Mouse (Mus musculus): ENCODE data around the gene Phlpp2.

Gene Phlpp2

DNA sequence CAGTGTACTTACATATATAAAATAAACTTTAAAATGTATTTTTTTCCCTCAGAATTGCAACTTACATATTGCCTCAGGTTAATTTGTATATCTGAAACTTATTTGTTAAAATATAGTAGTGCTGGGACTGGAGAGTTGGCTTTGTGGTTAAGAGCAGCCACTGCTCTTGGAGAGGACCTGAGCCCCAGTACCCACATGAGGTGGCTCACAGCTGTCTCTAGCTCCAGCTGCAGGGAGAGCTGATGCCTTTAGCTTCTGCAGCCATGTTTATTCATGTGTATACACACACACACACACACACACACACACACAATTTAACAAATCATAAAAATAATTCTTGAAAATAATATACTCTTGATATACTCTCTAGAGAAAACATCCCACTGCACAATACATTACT, 34.0 kb downstream of the Phlpp2 start:
- DNase-seq (ENCODE audit: low read depth, low spot score), result no peak

DNA sequence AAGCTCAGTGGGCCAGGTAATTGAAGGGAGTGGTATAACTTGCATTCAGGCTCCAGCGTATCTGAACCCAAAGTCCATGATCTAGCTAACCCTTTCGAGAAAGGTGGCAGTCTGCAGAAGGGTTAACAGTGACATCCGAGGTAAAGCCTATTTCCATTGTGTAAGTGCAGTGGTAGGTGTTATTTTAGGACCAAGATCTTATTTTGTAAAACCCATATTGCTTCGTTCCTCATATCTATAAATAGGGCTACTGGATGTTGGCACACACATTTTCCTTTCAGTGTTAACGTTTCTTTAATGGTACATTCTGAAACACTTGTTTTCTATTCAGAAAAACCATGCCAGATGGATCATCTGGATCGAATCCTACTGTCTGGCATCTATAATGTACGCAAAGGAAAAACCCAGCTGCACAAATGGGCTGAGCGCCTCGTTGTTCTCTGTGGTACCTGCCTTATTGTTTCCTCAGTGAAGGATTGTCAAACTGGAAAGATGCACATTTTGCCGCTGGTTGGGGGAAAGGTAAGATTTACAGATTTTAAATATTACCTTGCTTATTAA, 35.6 kb downstream of the Phlpp2 start:
- DNase-seq (ENCODE audit: low read depth, low spot score), result peak; percentile 86

DNA sequence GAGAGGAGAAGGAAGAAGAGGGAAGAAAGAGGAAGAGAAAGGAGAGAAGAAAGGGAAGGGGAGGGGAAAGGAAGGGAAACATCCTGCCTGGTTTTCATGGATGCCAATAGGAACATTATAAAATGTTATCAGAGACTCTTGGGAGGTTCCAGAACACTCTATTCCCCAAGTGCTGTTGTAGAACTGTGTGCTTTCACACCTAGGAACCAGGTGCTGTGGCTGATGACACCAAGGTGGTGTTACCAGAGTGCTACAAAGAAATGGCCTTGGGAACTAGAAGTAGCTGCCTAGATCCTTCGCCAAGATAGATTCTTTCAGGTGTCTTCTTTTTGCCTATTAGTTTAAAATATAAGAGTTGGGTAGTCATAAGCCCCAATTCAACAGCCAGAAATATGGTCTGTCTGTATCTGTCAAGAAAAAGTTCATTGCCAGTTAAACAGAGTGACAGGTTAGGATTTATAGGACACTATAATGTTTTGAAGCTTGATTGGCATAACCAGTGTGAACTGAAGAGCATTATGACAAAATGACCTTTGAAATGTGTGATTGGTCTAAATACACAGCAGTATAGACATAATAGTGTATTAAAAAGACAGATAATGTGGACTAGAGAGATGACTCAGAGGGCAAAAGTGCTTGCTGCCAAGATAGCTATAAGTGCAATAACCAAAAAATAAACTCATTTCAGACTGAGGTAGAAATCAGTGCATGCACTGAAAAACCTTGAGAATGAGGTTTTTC, 36.8 kb downstream of the Phlpp2 start:
- DNase-seq (ENCODE audit: low read depth, low spot score), result no peak

DNA sequence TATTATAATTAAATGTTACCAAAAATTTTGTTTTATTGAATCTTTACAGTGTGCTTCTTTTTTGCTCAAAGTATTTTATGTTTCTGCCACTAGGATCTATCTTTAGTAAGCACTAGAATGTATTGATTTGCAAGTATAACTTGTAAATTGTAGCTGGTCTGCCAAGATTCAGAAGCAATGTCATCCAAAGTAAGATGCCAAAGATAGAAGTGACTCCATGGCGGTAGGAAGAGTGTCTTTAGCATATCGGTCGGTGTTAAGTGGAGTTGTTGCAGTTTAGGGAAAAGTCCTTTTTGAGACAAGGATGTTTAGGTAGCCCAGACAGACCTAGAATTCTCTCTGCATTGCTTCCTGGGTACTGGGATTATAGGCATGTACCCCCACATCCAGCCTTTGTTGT, 38.6 kb downstream of the Phlpp2 start:
- DNase-seq (ENCODE audit: low read depth, low spot score), result peak; percentile 54

DNA sequence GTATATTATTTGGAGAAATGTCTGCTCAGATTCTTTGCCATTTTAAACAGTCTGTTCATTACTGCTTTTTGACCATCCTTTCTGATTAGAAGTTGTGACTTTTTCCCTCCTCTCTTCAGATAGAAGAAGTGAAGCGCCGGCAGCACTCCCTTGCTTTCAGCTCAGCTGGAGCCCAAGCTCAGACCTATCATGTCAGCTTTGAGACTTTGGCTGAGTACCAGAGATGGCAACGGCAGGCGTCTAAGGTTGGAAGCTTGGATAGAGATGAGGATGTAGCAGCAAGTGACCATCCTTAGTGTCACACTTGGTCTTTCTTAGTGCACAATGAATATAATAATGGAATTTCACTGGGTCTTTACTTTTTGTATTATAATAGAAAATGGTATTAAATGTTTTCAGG, 39.0 kb downstream of the Phlpp2 start:
- DNase-seq (ENCODE audit: low read depth, low spot score), result peak; percentile 27

DNA sequence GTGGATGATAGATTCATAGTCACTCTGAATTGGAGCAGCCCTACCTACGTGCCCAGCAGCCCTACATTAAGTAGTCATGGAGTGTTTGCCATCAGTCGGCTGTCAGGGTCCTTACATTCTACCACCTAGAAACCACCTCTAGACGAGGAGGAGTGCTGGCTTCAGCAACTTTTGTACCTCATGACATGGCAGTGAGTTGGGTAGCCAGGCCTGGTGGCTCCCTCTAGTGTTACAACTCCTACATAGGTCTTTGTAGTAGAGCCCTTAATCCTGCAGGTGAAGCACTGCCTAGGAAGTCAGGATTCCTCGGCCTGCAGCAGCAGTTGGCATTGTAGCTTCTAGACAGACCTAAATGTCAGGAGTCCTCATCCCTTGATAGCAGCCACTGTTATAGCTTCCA, 48.9 kb downstream of the Phlpp2 start:
- DNase-seq (ENCODE audit: low read depth, low spot score), result peak; percentile 78

DNA sequence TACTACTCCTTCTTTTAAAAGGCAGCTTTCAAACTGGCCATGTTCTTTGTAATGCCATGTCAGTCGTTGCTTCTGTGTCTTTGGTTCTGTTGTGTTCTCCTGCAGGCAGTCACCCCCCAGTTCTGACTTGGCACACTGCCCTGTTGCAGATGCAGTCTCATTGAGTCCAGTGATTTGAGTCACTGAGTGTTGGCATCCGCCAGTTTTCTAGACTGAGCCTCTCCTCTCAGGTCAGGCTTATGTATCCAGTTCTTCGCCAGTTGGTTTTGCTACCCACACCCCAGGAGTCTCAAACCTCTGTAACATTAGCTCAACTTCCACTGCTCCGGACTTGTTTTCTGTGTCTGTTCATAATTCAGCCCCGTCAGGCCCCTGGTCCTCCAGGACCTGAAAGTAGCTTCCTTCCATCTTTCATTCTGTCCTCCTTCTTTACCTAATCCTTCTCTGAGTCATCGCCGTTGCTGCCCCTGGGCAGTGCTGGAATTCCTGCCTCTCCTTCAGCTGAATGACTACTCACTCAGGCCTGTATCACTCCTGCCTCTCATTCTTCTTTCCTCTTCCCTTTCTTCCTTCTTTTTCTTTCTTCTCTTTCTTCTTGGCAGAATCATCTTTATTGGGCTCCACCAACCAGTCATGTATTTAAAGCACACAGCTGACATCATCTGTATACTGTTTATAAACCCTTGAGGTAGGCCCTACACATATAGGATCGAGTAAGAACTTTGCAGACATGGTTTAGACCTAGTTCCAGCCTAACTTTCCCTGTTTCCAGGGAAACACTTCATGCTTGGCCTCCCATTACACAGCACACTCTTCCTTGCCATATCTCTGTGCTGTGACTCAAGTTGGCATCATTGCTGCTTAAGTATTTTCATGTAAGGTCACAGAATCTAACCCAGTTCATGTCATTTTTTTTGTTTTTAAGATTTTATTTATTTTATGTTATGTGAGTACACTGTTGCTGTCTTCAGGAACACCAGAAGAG, 52.4 kb downstream of the Phlpp2 start:
- peak; percentile 78 for DNase-seq (ENCODE audit: low read depth, low spot score)

DNA sequence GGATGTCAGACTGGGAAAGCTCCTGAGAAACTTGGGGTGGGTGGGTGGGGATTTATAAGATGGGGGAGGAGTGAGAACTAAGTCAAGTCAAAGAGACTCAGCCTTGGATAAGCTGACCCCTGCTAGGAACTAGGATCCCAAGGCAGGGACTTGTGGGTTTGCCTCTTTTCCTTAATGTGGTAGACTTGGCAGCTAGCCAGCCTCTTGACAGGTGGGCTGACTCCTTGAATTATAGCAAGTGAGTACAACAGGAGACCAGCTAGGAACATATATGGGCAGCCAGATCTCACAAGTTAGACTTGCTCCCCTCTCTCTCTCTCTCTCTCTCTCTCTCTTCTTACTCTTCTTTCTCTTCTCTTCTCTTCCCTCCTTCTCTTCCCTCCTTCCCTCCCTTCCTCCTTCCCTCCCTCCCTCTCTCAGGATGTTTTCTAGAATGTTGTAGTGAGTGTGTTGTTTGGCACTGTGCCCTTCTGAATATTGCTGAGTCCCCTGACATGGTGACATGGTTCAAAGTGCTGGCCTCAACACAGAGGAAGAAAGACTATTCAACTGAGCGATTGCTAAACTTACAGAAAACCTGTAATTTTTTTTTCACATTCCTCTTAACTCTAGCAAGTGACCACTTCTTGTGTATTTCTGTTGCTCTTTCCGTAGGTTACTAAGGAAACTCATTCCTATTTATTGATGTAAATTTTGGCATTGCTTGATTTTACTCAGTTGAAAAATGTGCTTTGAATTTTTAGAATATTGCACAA, 73.4 kb downstream of the Phlpp2 start:
- DNase-seq (ENCODE audit: low read depth, low spot score), result no peak

DNA sequence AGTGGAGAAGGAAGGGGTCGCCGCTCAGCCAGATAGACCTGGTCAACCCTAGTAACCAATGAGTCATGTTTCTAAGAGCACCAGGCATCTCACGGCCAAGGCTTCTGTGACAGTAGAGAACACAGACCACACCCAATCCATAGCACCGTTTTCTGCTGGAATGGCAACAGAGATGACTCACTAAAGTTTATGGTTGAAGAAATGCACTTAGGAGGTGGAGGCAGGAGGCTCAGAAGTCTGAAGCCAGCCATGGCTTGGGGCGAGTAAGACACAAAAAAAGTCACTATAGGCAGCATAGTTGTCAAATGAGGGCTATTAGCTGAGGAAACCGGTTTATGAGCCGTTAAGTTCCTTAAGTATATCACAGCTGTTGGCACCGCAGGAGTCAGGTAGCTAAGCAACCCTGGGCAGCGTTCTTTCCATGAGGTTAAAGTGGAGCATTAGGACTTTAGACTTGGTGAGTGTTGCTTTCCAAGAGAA, 76.9 kb downstream of the Phlpp2 start:
- peak; percentile 33 for DNase-seq (ENCODE audit: low read depth, low spot score)

DNA sequence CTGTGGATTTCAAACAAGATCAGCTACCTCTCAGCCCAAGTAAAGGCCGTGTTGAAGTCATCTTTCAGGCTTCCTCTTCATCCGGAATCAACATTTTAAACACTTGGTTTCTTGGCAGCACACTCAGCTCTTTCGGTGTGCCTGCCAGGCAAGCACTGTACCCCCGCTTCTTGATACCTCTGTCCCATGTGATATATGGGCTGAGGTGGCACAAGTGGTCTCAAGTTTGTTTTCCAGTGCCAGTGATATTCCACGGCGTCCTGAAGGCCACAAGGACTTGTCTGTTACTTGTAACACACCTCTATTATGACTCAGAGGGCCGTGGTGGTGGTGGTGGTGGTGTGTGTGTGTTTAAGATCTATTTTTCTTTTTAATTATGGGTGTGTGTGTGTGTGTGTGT, 77.4 kb downstream of the Phlpp2 start:
- DNase-seq (ENCODE audit: low read depth, low spot score), result no peak

DNA sequence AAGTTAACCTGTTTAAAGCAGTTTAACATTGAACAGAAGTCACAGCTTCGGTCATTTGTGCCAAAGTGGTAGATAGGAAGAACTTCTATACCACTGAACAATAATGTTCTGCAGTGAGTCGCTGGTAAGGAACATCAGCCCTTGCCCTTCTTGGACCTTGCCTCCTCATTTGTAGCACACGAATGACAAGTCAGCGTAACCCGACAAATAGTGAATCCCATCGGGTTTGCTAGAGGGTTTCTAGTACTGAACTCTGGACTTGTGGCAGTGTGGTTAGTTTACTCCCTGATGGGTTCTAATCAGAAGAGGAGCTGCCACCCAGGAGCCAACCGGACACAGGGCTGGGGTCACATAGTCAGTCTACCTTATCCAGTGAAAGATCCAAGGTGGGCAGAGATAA, 77.9 kb downstream of the Phlpp2 start:
- no peak for DNase-seq (ENCODE audit: low read depth, low spot score)

DNA sequence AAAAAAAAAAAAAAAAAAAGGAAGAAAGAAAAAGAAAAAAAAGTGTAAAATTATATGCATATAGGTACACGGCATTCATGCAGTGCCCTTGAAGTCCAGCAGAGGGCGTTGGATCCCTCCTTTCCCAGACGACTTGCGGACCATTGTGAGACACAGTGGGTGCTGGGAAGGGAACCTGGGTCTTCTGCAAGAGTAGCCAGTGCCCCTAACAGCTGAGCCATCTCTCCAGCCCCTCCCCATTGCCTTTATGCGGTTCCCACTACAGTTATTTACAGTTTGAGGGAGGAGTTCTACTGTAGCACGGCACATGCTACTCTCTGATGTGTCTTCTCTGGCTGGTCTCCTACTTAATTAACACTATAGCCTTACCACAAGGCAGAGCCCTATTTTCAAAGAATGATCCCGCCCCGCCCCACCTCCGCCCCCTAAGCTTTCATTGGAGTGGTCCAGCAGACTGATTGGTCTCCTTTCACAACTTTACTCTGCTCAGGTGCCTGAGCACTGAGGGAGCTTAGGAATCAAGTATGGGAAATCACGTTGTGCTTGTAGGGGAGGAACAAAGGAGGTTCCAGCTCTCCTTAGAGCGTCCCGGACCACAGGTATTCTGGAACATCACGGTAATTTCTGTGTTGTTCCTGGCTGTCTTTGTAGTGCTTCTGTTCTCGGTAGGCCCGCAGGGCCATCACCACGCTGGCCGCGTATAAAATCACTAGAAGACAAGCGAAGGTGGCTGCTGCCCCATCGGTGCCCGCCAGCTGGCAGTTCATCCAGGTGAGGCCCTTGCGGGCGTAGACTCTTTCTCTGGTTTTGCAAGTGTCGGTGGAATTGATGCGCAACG, 79.3 kb downstream of the Phlpp2 start:
- DNase-seq (ENCODE audit: low read depth, low spot score), result peak; percentile 77

DNA sequence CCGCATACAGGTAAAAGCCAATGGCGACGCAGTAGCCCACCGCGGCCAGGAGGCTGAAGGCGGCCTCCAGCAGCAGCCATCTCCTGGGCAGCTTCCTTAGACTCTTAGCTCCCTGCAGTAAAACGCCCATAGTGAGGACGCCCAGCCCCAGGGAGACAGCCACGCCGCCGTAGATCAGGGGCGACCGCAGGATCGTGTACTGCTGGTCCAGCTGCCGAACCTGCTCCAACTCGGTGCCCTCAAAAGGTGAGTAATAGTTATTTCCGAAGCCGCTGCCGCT, 79.9 kb downstream of the Phlpp2 start:
- DNase-seq (ENCODE audit: low read depth, low spot score), result peak; percentile 33

DNA sequence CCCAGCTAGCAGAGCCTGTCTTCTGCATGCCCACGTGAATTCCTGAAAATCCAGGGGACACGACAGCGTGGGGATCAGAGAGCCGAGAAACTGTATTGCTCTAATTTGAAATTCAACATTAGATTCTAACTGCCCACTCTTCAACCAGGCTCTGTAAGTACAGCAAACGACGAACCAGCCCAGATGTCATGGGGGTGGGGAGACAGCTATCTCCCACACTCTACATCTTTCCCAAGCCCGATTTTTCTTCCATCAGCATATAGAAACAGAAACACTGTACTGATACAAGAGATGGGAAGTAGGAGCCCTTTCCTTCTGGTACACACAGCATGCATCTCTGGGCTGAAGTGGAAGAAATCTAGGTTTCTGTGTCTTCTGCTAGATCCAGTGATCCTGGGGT, 83.8 kb downstream of the Phlpp2 start:
- DNase-seq (ENCODE audit: low read depth, low spot score), result peak; percentile 87

DNA sequence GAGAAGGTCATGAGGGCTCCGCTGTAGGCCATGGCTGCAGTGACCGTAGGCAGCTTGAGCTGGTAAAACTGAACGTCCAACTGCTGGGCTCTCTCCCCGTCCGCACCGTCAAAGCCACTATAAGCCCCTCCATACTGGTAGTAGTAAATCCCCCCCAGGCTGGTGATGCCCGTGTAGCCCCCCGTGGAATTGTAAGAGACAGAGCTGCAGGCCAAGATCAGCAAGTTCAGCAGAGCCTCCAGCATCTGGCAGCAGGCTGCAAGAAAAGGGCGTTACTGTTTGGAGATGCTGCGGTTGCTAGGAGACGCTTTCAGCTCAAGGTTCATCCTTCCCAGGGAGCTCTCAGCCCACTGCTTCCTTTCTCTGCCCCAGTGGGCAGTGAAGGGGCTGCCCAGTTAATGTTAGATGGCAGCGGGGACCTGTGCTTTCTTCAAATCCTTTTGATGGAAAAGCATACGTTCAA, 86.2 kb downstream of the Phlpp2 start:
- DNase-seq (ENCODE audit: low read depth, low spot score), result peak; percentile 83

DNA sequence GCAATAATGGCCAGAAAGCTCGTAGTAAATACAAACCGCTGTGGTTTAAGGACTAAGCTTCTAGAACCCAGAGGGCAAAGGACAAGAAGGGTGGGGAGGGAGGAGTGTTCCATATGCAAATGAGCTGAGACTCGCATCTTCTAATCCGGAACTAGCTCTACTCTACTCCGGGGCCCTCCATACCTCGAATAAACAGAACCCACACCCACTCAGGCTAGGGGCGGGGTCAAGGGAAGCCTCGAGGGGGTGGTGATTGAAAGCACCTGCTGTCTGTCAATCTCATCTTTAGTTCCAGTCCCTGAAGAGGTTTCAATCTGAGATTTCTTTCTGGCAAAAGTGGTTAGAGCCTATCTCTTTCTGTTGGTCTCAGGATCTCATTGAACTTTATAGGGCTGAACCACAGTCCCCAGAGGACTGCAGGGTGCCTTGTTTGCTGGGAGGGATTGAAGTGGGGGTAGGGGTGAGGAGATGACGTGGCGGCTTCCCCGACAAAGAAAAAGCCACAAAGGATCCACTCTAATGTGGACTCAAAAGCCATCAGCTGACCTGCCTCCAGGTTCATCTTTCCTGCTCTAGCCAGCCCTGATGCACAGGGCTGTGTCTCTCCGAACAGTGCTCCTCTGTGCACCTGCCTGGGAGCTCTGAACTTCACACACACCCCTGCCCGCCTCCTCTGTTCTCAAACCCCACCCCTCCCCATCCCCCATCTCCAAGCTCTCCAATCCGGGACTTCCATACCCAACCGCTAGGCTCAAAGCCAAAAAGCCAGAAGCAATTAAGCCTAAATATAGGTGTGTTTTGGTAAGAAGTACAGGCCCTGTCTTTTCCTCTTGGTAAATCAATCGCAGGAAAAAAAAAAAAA, 89.1 kb downstream of the Phlpp2 start:
- peak; percentile 72 for DNase-seq (ENCODE audit: low read depth, low spot score)

DNA sequence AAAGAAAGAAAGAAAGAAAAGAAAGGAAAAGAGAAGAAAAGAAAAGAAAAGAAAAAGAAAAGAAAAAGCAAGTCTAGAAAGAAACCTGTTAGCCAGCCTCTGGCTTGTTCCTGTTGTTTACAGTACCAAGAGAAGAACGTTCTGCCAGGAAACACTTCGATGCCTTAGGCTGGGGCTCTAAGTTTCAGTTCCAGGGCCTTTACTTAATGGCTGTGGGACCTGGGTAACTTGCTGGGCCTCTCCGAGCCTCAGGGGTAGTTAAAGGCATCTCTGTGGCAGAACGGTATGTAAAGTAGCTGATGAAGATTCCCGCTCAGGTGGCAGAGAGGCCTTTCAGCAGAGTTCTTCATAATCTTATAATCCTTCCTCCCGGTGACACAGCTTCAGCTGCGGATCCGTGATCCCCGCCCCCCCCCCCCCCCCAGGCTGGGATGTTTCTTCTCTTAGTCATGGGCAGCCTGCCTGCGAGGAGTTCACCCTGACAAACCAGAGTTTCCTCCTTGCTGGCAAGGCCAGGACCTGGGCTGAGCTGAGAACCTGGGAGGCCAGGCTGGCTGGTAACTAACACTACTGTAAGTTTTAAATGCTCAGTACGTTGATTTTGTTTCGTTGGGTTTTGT, 89.8 kb downstream of the Phlpp2 start:
- DNase-seq (ENCODE audit: low read depth, low spot score), result no peak

DNA sequence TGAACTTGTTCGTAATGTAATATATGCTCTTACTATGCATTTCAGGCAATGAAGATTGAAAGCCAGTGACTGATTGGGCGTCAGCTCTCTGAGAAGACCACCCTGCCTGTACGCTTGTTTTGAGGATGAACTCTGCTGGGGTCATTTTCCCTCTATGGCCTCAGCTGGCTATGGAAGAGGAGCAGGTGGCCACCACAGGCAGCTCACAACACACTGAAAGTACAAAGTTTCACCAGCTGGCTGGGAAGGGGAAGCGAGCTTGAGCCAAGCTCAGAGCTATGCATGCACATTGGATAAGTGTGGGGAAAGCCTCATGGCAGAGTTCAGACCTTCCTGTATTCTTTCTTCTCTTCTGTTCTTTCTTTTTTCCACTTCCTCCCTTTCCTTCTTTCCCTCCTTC, 90.8 kb downstream of the Phlpp2 start:
- no peak for DNase-seq (ENCODE audit: low read depth, low spot score)

DNA sequence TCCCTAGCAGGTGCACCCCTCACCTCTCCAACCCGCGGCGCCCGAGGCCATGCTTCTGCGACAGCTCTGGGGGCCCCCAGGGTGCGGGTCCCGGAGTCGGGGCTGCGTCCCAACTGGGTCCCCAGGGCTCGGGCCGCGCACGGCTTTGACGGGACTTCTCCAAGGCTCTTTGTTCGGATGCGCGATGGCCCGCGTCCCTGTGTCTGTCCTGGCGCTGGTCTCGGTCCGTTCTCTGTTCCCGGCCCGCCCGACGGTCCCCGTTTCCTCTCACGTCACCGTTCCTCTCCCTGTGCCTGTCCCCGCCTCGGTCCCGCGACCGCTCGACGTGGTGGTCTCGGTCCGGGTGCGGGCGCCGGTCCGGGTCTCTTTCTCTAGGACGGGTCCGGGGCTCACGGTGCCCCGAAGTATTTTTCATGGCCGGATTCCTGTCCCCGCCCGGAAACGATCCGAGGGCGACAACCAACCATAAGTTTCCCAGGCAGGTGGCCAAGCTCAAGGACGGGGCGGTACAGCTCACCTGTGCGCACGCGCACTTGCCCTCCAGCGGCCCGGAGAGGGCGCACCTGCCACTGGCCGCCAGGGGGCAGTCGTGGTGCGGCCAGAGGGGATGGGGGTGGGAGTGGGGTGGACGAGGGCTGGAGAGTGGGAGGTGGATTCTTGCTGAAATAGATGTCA, 93.5 kb downstream of the Phlpp2 start, which contains the start of gene Marveld3:
TSS of gene Marveld3 (minus strand) at position 511 of the 675 bp plus-strand sequence.
- DNase-seq (ENCODE audit: low read depth, low spot score), result peak; percentile 41

Data from brain, adult 2 months (tissue).